ENCODE assay signal across 26 mouse cellular contexts in genomic region chr14:115228075-115228474, GRCm38 (mm10).
"Had no signal": no experiment of that assay in that cellular context is flagged by ENCODE, and none has a peak within 500 bp of the region (broad histone marks: within the 10 kb centered on the region; RNA-seq: fewer than 3 reads in every experiment).

No protein-coding gene starts in this region.

- DNase-seq: gastrocnemius, postnatal 14 days; gastrocnemius, postnatal 36 days; heart, adult 11 months; heart, adult 2 months; heart, postnatal 14 days; heart, postnatal 36 days; kidney, adult 11 months; kidney, adult 2 months; kidney, adult 9 months; kidney, postnatal 14 days; kidney, postnatal 36 days; layer of hippocampus, adult 9-11 months; layer of hippocampus, postnatal 36 days; liver had no signal

- H3K9me3 ChIP-seq: heart, embryonic 13.5 days; heart, embryonic 15.5 days; hindbrain, embryonic 13.5 days; hindbrain, embryonic 15.5 days; kidney, embryonic 15.5 days; limb, embryonic 10.5 days; limb, embryonic 12.5 days had no signal

- H3K4me1 ChIP-seq: heart, embryonic 13.5 days; heart, embryonic 15.5 days; hindbrain, embryonic 13.5 days; hindbrain, embryonic 15.5 days; kidney, embryonic 15.5 days; limb, embryonic 10.5 days; limb, embryonic 12.5 days had no signal

- H3K4me3 ChIP-seq: heart, adult 2 months; heart, embryonic 13.5 days; heart, embryonic 15.5 days; hindbrain, embryonic 13.5 days; hindbrain, embryonic 15.5 days; kidney, embryonic 15.5 days; limb, embryonic 10.5 days; limb, embryonic 12.5 days had no signal

- H3K27me3 ChIP-seq: heart, embryonic 13.5 days; heart, embryonic 15.5 days; hindbrain, embryonic 13.5 days; hindbrain, embryonic 15.5 days; kidney, embryonic 15.5 days; limb, embryonic 12.5 days had no signal

- H3K27ac ChIP-seq: heart, adult 2 months; heart, embryonic 13.5 days; heart, embryonic 15.5 days; hindbrain, embryonic 13.5 days; hindbrain, embryonic 15.5 days; hindbrain, postnatal 0 days; kidney, embryonic 15.5 days; kidney, postnatal 0 days; limb, embryonic 10.5 days; limb, embryonic 12.5 days had no signal

- H3K36me3 ChIP-seq: heart, embryonic 13.5 days; heart, embryonic 15.5 days; hindbrain, embryonic 13.5 days; hindbrain, embryonic 15.5 days; kidney, embryonic 15.5 days; limb, embryonic 10.5 days; limb, embryonic 12.5 days had no signal

- H3K9ac ChIP-seq: heart, embryonic 13.5 days; heart, embryonic 15.5 days; hindbrain, embryonic 13.5 days; hindbrain, embryonic 15.5 days; kidney, embryonic 15.5 days; limb, embryonic 12.5 days had no signal

- ATAC-seq: hindbrain, postnatal 0 days; intestine, embryonic 16.5 days had no signal

- H3K4me2 ChIP-seq: heart, embryonic 11.5 days; heart, embryonic 13.5 days; heart, embryonic 15.5 days; hindbrain, embryonic 13.5 days; hindbrain, embryonic 15.5 days; kidney, embryonic 15.5 days; limb, embryonic 12.5 days; liver, embryonic 11.5 days had no signal
